In genomic region chr14:54453566-54453965, GRCm38 (mm10) we compare ENCODE assay signal across 18 mouse cellular contexts.
"Had no signal": no experiment of that assay in that cellular context is flagged by ENCODE, and none has a peak within 500 bp of the region (broad histone marks: within the 10 kb centered on the region; RNA-seq: fewer than 3 reads in every experiment).

No protein-coding gene starts in this region.

- H3K27me3 ChIP-seq: limb, embryonic 15.5 days; midbrain, embryonic 12.5 days; neural tube, embryonic 13.5 days; neural tube, embryonic 15.5 days; stomach, embryonic 15.5 days had no signal

- H3K36me3 ChIP-seq: limb, embryonic 15.5 days; liver, embryonic 12.5 days; midbrain, embryonic 10.5 days; midbrain, embryonic 12.5 days; neural tube, embryonic 13.5 days; neural tube, embryonic 15.5 days; stomach, embryonic 15.5 days had no signal

- ATAC-seq: liver, embryonic 12.5 days; midbrain, embryonic 16.5 days had no signal

- H3K4me3 ChIP-seq: limb, embryonic 15.5 days; liver, embryonic 12.5 days; midbrain, embryonic 10.5 days; midbrain, embryonic 12.5 days; myocyte; neural tube, embryonic 13.5 days; neural tube, embryonic 15.5 days; stomach, embryonic 15.5 days had no signal

- H3K4me1 ChIP-seq: midbrain, embryonic 10.5 days; midbrain, embryonic 12.5 days; neural tube, embryonic 13.5 days; stomach, embryonic 15.5 days had no signal

- DNase-seq: midbrain, embryonic 14.5 days; retina, postnatal 1 day; right cerebral cortex, adult 18-20 months; right cerebral cortex, postnatal 25 days; thymus, adult 2 months; thymus, postnatal 25 days; thymus, postnatal 4 days had no signal

- H3K4me2 ChIP-seq: limb, embryonic 15.5 days; liver, embryonic 12.5 days; midbrain, embryonic 12.5 days; neural tube, embryonic 13.5 days; neural tube, embryonic 15.5 days; stomach, embryonic 15.5 days had no signal

- H3K27ac ChIP-seq: limb, embryonic 15.5 days; liver, embryonic 12.5 days; liver, embryonic 14.5 days; midbrain, embryonic 10.5 days; midbrain, embryonic 12.5 days; neural tube, embryonic 13.5 days; neural tube, embryonic 15.5 days; stomach, embryonic 15.5 days; stomach, postnatal 0 days had no signal

- H3K9ac ChIP-seq: limb, embryonic 15.5 days; liver, embryonic 12.5 days; liver, embryonic 14.5 days; midbrain, embryonic 12.5 days; neural tube, embryonic 13.5 days; neural tube, embryonic 15.5 days; stomach, embryonic 15.5 days had no signal

- H3K9me3 ChIP-seq: limb, embryonic 15.5 days; liver, embryonic 12.5 days; midbrain, embryonic 10.5 days; midbrain, embryonic 12.5 days; neural tube, embryonic 13.5 days; neural tube, embryonic 15.5 days; stomach, embryonic 15.5 days had no signal
